Mouse (Mus musculus) liver, adult 2 months (tissue): ENCODE results near the gene Kif26b.

Experiments
- CTCF ChIP-seq: fragments of 200-500 bp; IDR thresholded peaks from 2 replicates; pipeline ENCODE4 v1.5.1; 2011; ENCODE audit warnings: low read depth, low read length, control low read depth
- POLR2A ChIP-seq: fragments of 200-500 bp; IDR thresholded peaks from 2 replicates; pipeline ENCODE4 v1.6.1; 2011; ENCODE audit warnings: low read length, control low read depth; ENCODE audit not compliant: insufficient read depth; ENCODE audit errors: extremely low read depth

GRCm38 (mm10) chr1:178764914-178765313 lies 236.0 kb downstream of the Kif26b start:
- TF ChIP-seq CTCF (no peak), POLR2A (no peak)
